Mouse (Mus musculus): ENCODE results near the gene Cd63.

Gene Cd63

DNA sequence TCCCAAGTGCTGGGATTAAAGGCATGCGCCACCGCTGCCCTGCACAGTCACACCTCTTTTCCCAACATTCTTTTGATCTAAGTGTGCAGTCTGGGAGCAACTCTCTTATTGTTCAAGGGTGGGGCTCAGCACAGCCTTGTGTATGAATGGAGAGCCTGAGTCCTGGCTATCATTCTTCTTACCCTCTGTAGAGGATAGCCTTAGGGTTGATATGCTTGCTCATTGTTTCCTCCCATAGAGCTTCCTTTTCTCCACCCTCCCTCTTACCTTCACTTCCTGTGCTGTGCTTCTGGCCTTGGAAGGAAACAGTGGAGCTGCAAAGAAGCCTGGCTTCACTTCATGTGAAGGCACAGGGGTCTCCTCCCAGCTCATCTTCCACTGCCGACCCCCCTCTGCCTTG is at the start of gene Cd63:
TSS of gene Cd63 (plus strand) at position 292 of the 400 bp plus-strand sequence.
- in situ Hi-C loops (cut with MboI, MseI): loop anchor here (25.0 kb wide), 1 partner anchor 1863 kb away; the partner anchor contains the start of genes Cyp27b1, Eef1akmt3, Mettl1 and Tsfm

DNA sequence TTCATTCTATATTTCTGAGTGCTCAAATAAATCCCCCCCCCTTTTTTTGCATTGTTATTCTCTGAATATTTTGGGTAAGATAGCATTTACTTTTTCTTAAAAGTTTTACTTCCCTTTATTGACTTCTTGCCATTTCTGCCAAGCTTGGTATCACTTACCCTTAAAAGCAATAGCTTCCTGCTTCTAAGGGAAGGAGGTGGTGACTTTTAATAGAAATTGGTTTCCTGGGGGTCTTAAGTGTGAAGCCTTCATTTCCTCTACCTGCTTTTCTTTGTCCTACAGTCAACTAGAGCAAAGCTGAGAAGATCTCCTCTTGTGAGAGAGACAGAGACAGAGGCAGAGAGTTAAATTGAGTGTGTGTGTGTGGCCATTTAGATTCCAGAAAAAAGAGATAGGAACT is 39.6 kb upstream of the Cd63 start:
- in situ Hi-C loops (cut with MboI, MseI): no loop called here

DNA sequence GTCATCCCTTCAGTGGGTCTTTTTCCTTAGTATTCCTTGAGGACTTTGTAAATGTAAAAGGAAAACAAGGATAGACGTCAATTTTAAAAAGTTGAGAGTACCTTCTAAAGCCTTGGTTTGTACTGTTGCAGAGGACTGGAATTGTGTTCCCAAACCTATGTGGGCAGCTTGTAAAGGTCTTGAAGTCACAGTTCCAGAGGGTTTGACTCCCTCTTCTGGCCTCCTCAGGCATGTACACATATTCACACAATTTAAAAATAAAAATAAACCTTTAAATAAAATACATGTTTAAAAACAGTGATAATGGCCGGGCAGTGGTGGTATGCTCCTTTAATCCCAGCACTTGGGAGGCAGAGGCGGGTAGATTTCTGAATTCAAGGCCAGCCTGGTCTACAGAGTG is 34.7 kb upstream of the Cd63 start:
- in situ Hi-C loops (cut with MboI, MseI): no loop called here

GRCm38 (mm10) chr10:128866518-128866917 is 34.3 kb upstream of the Cd63 start:
- in situ Hi-C loops (cut with MboI, MseI): no loop called here

DNA sequence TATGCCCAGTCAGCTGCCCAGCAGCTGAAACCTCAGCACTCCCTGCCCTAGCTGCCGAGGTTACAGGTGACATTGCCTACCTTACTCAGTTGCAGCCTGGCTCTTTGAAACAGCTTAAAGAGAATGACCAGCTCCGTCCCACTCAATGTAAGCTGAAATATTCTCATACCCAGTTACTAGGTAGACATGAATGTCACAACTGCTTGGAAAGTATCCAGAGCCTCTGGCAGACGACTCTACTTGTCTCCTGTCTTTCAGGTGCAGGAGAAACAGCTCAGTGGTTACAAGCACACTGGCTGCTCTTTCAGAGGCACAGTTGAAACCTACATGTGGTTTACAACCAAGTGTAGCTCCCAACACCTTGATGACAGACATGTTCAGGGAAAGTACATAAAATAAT is 30.4 kb upstream of the Cd63 start:
- in situ Hi-C loops (cut with MboI, MseI): no loop called here

DNA sequence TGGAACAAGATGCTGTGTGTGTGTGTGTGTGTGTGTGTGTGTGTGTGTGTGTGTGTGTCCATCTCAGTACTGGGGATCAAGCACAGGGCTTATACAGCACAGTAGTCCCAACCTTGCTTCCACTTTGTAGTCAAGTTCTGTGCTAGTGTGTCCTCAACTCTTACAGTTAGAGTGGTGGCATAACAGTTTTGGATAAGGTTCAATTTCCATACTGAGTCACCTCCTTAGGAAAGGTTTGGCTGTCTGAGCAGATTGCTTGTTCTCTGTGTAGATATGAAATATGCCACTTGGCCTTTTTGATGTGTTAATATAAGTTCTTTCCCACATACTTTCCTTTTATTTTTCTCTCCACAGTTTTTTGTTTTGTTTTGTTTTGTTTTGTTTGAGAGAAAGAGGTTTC is 22.5 kb upstream of the Cd63 start:
- in situ Hi-C loops (cut with MboI, MseI): no loop called here

DNA sequence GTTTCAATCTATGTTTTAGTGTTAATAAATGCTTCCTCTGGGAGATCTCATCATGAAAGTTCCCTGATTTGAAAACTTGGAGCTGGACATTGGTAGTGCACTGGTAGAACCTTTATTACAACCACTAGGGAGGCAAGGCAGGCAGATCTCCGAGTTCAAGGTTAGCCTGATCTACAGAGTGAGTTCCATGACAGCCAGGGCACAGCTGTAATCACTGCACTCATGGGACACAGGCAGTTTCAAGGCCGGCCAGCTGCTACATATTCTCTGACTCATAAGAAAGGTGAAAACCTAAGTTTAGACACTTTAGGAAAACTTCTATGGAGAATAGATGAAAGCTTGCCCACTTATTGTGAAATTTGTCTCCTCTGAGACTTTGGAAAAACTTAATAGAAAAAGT is 22.0 kb upstream of the Cd63 start:
- in situ Hi-C loops (cut with MboI, MseI): no loop called here

DNA sequence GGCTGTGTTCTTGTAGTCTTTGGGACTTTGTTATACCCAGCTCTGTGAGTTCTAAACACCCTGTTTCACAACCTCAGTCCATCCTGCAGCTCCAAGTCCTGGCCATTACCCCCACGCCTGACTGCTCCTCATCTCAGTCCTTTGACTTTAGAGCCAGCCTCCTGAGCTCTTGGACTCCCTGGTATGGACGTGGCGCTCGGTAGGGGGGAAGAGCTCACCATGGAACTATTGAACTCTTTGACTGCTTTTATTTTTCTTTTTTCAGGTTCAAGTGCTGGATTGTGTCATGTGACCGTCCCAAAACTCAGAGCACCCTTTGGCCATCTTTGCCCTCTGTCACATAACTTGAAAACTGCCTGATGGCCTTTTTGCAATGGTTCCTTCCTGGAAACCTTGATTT is 18.7 kb upstream of the Cd63 start:
- in situ Hi-C loops (cut with MboI, MseI): no loop called here

DNA sequence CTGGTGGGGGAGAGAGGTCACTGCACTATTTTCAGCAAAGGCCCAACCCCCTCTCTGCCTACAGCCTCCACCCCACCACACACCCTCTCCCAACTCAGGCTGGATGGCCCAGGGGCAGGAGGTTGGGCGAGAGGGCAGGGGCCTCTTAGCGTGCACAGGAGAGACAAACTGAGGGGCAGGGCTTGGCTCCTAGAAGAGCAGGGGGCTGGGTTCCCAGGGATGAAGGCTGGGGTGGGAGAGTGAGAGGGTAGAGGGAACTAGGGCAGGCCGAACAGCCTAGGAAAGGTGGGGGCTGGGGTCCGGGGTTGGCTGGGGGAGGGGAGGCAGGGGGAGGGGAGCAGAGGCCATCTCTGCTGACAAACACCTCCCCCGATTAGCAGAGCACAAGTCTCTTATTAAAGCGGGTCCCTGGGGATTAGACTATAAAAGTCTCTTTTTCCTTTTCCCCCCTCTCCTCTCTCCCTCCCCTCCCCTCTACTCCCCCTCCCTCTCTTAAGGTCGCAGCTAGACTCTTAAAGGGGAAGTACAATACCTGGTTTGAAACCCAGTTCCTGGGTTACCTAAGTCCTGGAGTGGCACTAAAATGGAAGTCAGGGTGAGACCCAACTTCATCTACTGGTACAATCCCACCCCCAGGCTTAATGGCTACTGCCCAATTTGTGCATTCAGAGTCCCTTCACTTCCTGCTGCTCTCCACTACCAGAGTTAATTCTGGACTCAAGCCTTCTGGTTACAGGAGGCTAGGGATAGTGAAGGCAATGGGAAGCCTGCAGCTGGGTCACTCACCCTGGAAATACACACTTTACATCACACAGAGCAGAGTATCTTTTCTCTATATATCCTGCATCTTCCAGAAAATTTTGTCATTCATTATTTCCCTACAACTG is 11.6 kb upstream of the Cd63 start:
- in situ Hi-C loops (cut with MboI, MseI): no loop called here

DNA sequence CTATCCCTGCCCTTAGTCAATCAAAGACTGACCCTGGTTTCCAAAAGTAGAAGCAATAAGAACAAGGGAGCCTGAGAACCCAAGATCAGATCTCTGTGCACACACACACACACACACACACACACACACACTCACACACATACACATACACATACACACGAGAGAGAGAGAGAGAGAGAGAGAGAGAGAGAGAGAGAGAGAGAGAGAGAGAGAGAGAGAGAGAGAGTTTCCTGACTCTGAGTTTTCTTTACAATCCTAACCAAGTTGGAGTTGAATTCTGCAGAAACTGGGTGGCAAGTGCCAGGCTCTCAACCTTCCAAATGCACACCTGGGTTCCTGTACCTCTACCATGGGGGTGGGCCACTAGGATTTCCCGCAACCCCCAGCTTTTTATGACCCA is 10.9 kb upstream of the Cd63 start:
- in situ Hi-C loops (cut with MboI, MseI): loop anchor here (10.0 kb wide), 1 partner anchor 125 kb away; no protein-coding TSS in a partner anchor

- in situ Hi-C loops (cut with MboI, MseI): loop anchor here (10.0 kb wide), 1 partner anchor 126 kb away; no protein-coding TSS in a partner anchor
These were observed 10.2 kb upstream of the Cd63 start for GRCm38 (mm10) chr10:128890383-128891295.

- in situ Hi-C loops (cut with MboI, MseI): loop anchor here (10.0 kb wide), 1 partner anchor 127 kb away; no protein-coding TSS in a partner anchor
These were observed 9.3 kb upstream of the Cd63 start, which contains the start of gene Gdf11 for GRCm38 (mm10) chr10:128891296-128892094. TSS of gene Gdf11 (minus strand) at chr10:128891718.

GRCm38 (mm10) chr10:128892246-128892645 is 8.5 kb upstream of the Cd63 start:
- in situ Hi-C loops (cut with MboI, MseI): loop anchor here (10.0 kb wide), 1 partner anchor 127 kb away; no protein-coding TSS in a partner anchor

DNA sequence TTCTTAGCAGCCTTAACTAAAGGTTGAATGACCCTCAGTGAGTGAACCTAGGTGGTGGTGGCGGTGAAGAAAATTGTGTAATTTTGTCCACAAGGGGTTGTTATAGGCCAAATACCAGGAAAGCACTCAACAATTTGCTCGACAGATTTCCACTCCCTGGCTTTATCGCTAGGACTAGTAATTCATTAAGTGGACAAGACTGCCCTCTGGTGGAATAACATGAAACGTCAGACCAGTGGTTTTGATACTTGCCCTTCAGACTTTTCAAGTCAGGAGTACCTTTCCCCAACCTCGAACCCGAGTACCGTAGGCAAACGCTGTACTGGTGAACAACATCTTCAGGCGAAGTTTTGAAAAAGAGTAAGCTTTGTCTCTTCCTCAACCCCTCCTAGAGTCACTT is 5.4 kb upstream of the Cd63 start:
- in situ Hi-C loops (cut with MboI, MseI): loop anchor here (10.0 kb wide), 1 partner anchor 131 kb away; no protein-coding TSS in a partner anchor

- in situ Hi-C loops (cut with MboI, MseI): loop anchor here (10.0 kb wide), 1 partner anchor 131 kb away; no protein-coding TSS in a partner anchor
These were observed 4.7 kb upstream of the Cd63 start for GRCm38 (mm10) chr10:128895952-128896693.

GRCm38 (mm10) chr10:128896807-128897206 is 4.0 kb upstream of the Cd63 start:
- in situ Hi-C loops (cut with MboI, MseI): loop anchor here (10.0 kb wide), 1 partner anchor 132 kb away; no protein-coding TSS in a partner anchor

DNA sequence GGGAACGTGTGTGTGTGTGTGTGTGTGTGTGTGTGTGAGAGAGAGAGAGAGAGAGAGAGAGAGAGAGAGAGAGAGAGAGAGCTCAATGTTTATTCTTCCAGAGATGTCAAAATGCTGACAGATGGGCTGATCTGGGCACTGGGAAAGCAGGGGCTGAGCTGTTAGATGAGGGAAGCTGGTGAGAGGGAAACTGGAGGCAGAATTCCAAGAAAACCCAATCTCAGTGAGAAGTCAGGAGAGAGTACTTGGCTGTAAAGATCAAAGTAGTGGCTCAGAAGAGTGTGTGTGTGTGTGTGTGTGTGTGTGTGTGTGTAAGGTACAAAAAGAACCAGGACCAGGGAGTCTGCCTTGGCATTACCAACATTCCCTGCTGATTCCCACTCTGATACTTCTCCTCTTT is 3.3 kb upstream of the Cd63 start:
- in situ Hi-C loops (cut with MboI, MseI): loop anchor here (10.0 kb wide), 1 partner anchor 133 kb away; no protein-coding TSS in a partner anchor

- in situ Hi-C loops (cut with MboI, MseI): loop anchor here (10.0 to 25.0 kb wide), 2 partner anchors 135 to 1863 kb away; partner anchors contain the start of genes Cyp27b1, Eef1akmt3, Mettl1 and Tsfm
These were observed 864 bp upstream of the Cd63 start for GRCm38 (mm10) chr10:128899759-128900490.

DNA sequence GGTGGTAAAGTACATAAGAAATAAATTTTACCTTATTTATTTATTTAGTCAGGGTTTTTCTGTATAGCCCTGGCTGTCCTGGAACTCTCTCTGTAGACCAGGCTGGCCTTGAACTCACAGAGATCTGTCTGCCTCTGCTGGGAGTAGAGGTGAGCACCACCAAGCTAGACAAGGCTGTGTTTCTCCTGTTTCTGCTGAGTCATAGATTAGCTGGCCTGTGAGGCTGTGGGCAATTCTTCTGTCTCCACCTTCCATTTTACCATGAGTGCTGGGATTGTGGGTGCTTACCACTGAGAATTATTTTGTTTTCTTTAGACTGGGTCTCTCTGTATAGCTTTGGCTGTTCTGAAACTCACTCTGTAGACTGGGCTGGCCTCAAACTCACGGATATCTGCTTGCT is 620 bp downstream of the Cd63 start:
- in situ Hi-C loops (cut with MboI, MseI): loop anchor here (25.0 kb wide), 1 partner anchor 1864 kb away; the partner anchor contains the start of genes Cyp27b1, Eef1akmt3, Mettl1 and Tsfm

Measured in T-helper 2 cell (primary cell).